Comparison of ENCODE assay signal across 12 mouse cellular contexts in genomic region chr11:79802566-79802965, GRCm38 (mm10).
A peak's percentile ranks its signal among the peaks of the same experiment; 100 is the strongest.
DNase-seq lines count a peak whose midpoint lies in the region; ATAC-seq and TF ChIP-seq lines count a peak whose summit lies in the region.
"Had no signal": no experiment of that assay in that cellular context is flagged by ENCODE, and none has a peak within 500 bp of the region (broad histone marks: within the 10 kb centered on the region; RNA-seq: fewer than 3 reads in every experiment).

No protein-coding gene starts in this region.

- WGBS in intestine, embryonic 14.5 days: 33% methylated on average over 13 of the region's 13 CpGs
- WGBS in intestine, postnatal 0 days: 56% methylated on average over 13 of the region's 13 CpGs
- WGBS in limb, embryonic 14.5 days: 53% methylated on average over 13 of the region's 13 CpGs

- H3K4me2 ChIP-seq in intestine, embryonic 14.5 days (ENCODE audit: low read length): no peak overlapping the region
- no peak overlapping the region for H3K4me2 ChIP-seq in intestine, postnatal 0 days (replicated peaks; ENCODE audit: low read depth)
- no peak overlapping the region for H3K4me2 ChIP-seq in limb, embryonic 14.5 days (replicated peaks; ENCODE audit: low read depth, low read length, severe bottlenecking)
- H3K4me2 ChIP-seq: midbrain, embryonic 13.5 days had no signal

- no peak for TF ChIP-seq CTCF in intestine, postnatal 0 days (IDR thresholded peaks at IDR 0.05; ENCODE audit: low read depth)

- peak overlapping the region; percentile 58 for H3K27ac ChIP-seq in intestine, embryonic 14.5 days (ENCODE audit: low read depth)
- no peak overlapping the region for H3K27ac ChIP-seq in intestine, postnatal 0 days (ENCODE audit: low read depth, low read length)
- H3K27ac ChIP-seq in limb, embryonic 14.5 days (replicated peaks; ENCODE audit: low read depth, low read length): peak overlapping the region; percentile 30; the same call in 1 of the 2 replicates
- H3K27ac ChIP-seq: forebrain, embryonic 10.5 days; heart, embryonic 10.5 days; midbrain, embryonic 13.5 days had no signal

- no peaks in the 10 kb centered on the region for H3K36me3 ChIP-seq in intestine, embryonic 14.5 days (ENCODE audit: control insufficient read depth, insufficient read depth, low read length)
- no peaks in the 10 kb centered on the region for H3K36me3 ChIP-seq in intestine, postnatal 0 days (ENCODE audit: control insufficient read depth, insufficient read depth)
- no peaks in the 10 kb centered on the region for H3K36me3 ChIP-seq in limb, embryonic 14.5 days (ENCODE audit: control insufficient read depth, insufficient read depth, low read length)
- H3K36me3 ChIP-seq: forebrain, embryonic 10.5 days; G1E; midbrain, embryonic 13.5 days had no signal

- no peak for TF ChIP-seq POLR2A in limb, embryonic 14.5 days (IDR thresholded peaks at IDR 0.05; ENCODE audit: borderline replicate concordance, extremely low read depth, insufficient read depth, insufficient read length)

- peak; percentile 63 for DNase-seq in intestine, embryonic 14.5 days (ENCODE audit: low spot score)
- peak; percentile 59 for DNase-seq in lung, postnatal 10 days
- DNase-seq in lung, postnatal 14 days: no peak
- no peak for DNase-seq in limb, embryonic 14.5 days (ENCODE audit: low spot score)
- no peak for DNase-seq in embryo, embryonic 10.5 days (ENCODE audit: low spot score)
- no peak for DNase-seq in cerebellum, adult 9-11 months
- DNase-seq: liver, postnatal 0 days had no signal

- 0 out of 2 replicates have a peak, but pooled peaks have one; percentile 18 for ATAC-seq in intestine, embryonic 14.5 days (replicated peaks; ENCODE audit: low FRiP score, low TSS enrichment, low read depth)
- no peak for ATAC-seq in intestine, postnatal 0 days
- ATAC-seq in limb, embryonic 14.5 days (ENCODE audit: low FRiP score, low read depth): no peak
- ATAC-seq: liver, postnatal 0 days; midbrain, embryonic 13.5 days had no signal

- no peaks in the 10 kb centered on the region for H3K27me3 ChIP-seq in intestine, embryonic 14.5 days (replicated peaks; ENCODE audit: control insufficient read depth, insufficient read depth, low read length)
- no peaks in the 10 kb centered on the region for H3K27me3 ChIP-seq in intestine, postnatal 0 days (replicated peaks; ENCODE audit: control insufficient read depth, insufficient read depth, low read length)
- H3K27me3 ChIP-seq in limb, embryonic 14.5 days (ENCODE audit: control insufficient read depth, insufficient read depth, low read length): no peaks in the 10 kb centered on the region
- H3K27me3 ChIP-seq: midbrain, embryonic 13.5 days had no signal

- no peak overlapping the region for H3K9ac ChIP-seq in intestine, embryonic 14.5 days (ENCODE audit: low read length)
- no peak overlapping the region for H3K9ac ChIP-seq in intestine, postnatal 0 days (ENCODE audit: low read depth, low read length)
- no peak overlapping the region for H3K9ac ChIP-seq in limb, embryonic 14.5 days (ENCODE audit: low read depth, low read length, severe bottlenecking)
- H3K9ac ChIP-seq: liver, postnatal 0 days; midbrain, embryonic 13.5 days had no signal

- H3K9me3 ChIP-seq in intestine, embryonic 14.5 days (ENCODE audit: control insufficient read depth, low read length): no peaks in the 10 kb centered on the region
- H3K9me3 ChIP-seq in intestine, postnatal 0 days (ENCODE audit: control insufficient read depth): no peaks in the 10 kb centered on the region
- H3K9me3 ChIP-seq in limb, embryonic 14.5 days (ENCODE audit: control insufficient read depth, low read length): no peaks in the 10 kb centered on the region

- peaks cover 42% of the 10 kb centered on the region for H3K4me1 ChIP-seq in intestine, embryonic 14.5 days (replicated peaks; ENCODE audit: control insufficient read depth, insufficient read depth, low read length)
- H3K4me1 ChIP-seq in intestine, postnatal 0 days (replicated peaks; ENCODE audit: control insufficient read depth, insufficient read depth, low read length): no peaks in the 10 kb centered on the region
- peaks cover 41% of the 10 kb centered on the region for H3K4me1 ChIP-seq in limb, embryonic 14.5 days (ENCODE audit: control insufficient read depth, insufficient read depth, low read length)

- H3K4me3 ChIP-seq in intestine, embryonic 14.5 days (ENCODE audit: low read depth, low read length): no peak overlapping the region
- H3K4me3 ChIP-seq in intestine, postnatal 0 days (ENCODE audit: low read depth, low read length): no peak overlapping the region
- H3K4me3 ChIP-seq in limb, embryonic 14.5 days (replicated peaks; ENCODE audit: low read length): no peak overlapping the region
- H3K4me3 ChIP-seq: forebrain, embryonic 10.5 days; heart, embryonic 10.5 days; midbrain, embryonic 13.5 days had no signal

Comparison
In these comparisons a context has a peak if more than half of its experiments do, and no peak if none do; other contexts are left out.
1. DNase-seq: peak in intestine, embryonic 14.5 days (single experiment) and lung, postnatal 10 days (single experiment); none in lung, postnatal 14 days (single experiment), limb, embryonic 14.5 days (single experiment), embryo, embryonic 10.5 days (single experiment) and cerebellum, adult 9-11 months (single experiment).